Mouse (Mus musculus) CH12.LX (cell line): ENCODE results near the gene Atp6ap1l. TPM values are rescaled to one million over a fixed set of nuclear protein-coding genes. Genes with fewer than 3 reads are reported as not detected.

Source experiments
- DNase-seq: peaks from one replicate; pipeline ENCODE4 v3.0.0-alpha.2; 2013; ENCODE audit errors: extremely low read depth
- H3K27ac ChIP-seq: 2 replicates; pipeline ENCODE4 v1.5.1; 2012; ENCODE audit warnings: low read depth, mild to moderate bottlenecking, control low read depth, moderate library complexity; ENCODE audit not compliant: insufficient read depth
- H3K27me3 ChIP-seq: replicated peaks from 2 replicates; pipeline ENCODE3; 2012; ENCODE audit warnings: inconsistent platforms
- H3K36me3 ChIP-seq, 2 experiments: replicated peaks in 1 of 2; 2 replicates each; pipeline versions ENCODE3 to v1.6.1; 2012; ENCODE audit warnings: inconsistent platforms in 1 of 2, low read length in 1 of 2, mild to moderate bottlenecking in 1 of 2, mixed read lengths in 1 of 2, moderate library complexity in 1 of 2; ENCODE audit not compliant: control insufficient read depth in 1 of 2, insufficient read depth in 1 of 2
- H3K4me1 ChIP-seq, 2 experiments: 2 replicates each; pipeline ENCODE4 v1.6.1; 2012; ENCODE audit warnings: inconsistent platforms in 1 of 2, moderate library complexity in 1 of 2; ENCODE audit not compliant: insufficient read depth in 2 of 2, control insufficient read depth in 1 of 2
- H3K4me2 ChIP-seq: 2 replicates; pipeline ENCODE4 v1.6.1; 2012; ENCODE audit warnings: low read depth, mild to moderate bottlenecking, control low read depth; ENCODE audit not compliant: poor library complexity, insufficient read depth, severe bottlenecking
- H3K4me3 ChIP-seq, 3 experiments: fragments of 150-350 bp in 1 of 3; sonication (generic) in 1 of 3; replicated peaks in 1 of 3; 2 replicates each; pipeline versions ENCODE3 to v1.5.1; 2011 to 2012; ENCODE audit warnings: low read depth in 2 of 3, low read length in 2 of 3, mild to moderate bottlenecking in 2 of 3, moderate library complexity in 2 of 3, control low read depth in 1 of 3, improper control_type of control experiment in 1 of 3, inconsistent platforms in 1 of 3, mixed read lengths in 1 of 3; ENCODE audit not compliant: poor library complexity in 1 of 3
- H3K79me2 ChIP-seq: replicated peaks from 2 replicates; pipeline ENCODE4 v1.6.1; 2012; ENCODE audit warnings: mild to moderate bottlenecking, moderate library complexity; ENCODE audit not compliant: control insufficient read depth, poor library complexity, insufficient read depth, severe bottlenecking; ENCODE audit errors: extremely low read depth
- H3K9ac ChIP-seq: 2 replicates; pipeline ENCODE4 v1.6.1; 2012; ENCODE audit warnings: low read depth, mild to moderate bottlenecking, control low read depth, moderate library complexity; ENCODE audit not compliant: insufficient read depth
- H3K9me3 ChIP-seq: replicated peaks from 2 replicates; pipeline ENCODE3; 2012; ENCODE audit warnings: low read length, inconsistent platforms, mixed read lengths
- BHLHE40 ChIP-seq: IDR thresholded peaks from 2 replicates; pipeline ENCODE4 v1.6.1; 2011; ENCODE audit warnings: mild to moderate bottlenecking, low read depth, low read length, improper control_type of control experiment
- CHD1 ChIP-seq: IDR thresholded peaks from 2 replicates; pipeline ENCODE4 v1.6.1; 2012; ENCODE audit warnings: low read depth, low read length, improper control_type of control experiment, inconsistent platforms
- CHD2 ChIP-seq: IDR thresholded peaks from 2 replicates; pipeline ENCODE4 v1.6.1; 2011; ENCODE audit warnings: low read length, improper control_type of control experiment
- CTCF ChIP-seq, 2 experiments: IDR thresholded peaks in 1 of 2; conservative IDR thresholded peaks in 1 of 2; 2 replicates each; pipeline ENCODE4 v1.5.1; 2011 to 2012; ENCODE audit warnings: low read depth in 2 of 2, low read length in 2 of 2, improper control_type of control experiment in 1 of 2, inconsistent platforms in 1 of 2, mild to moderate bottlenecking in 1 of 2, moderate library complexity in 1 of 2
- EP300 ChIP-seq: IDR thresholded peaks from 2 replicates; pipeline ENCODE4 v1.6.1; 2011; ENCODE audit warnings: low read length, improper control_type of control experiment
- ETS1 ChIP-seq: conservative IDR thresholded peaks from 2 replicates; pipeline ENCODE4 v1.6.1; 2012; ENCODE audit warnings: low read depth, mild to moderate bottlenecking, inconsistent platforms, low read length, improper control_type of control experiment, moderate library complexity
- HCFC1 ChIP-seq: IDR thresholded peaks from 2 replicates; pipeline ENCODE4 v1.6.1; 2012; ENCODE audit warnings: low read depth, mild to moderate bottlenecking, inconsistent platforms, low read length, improper control_type of control experiment
- KAT2A ChIP-seq: IDR thresholded peaks from 2 replicates; pipeline ENCODE4 v1.6.1; 2012; ENCODE audit warnings: low read length, improper control_type of control experiment, inconsistent platforms; ENCODE audit not compliant: insufficient replicate concordance
- MAZ ChIP-seq: IDR thresholded peaks from 2 replicates; pipeline ENCODE4 v1.6.1; 2012; ENCODE audit warnings: low read depth, mild to moderate bottlenecking, inconsistent platforms, low read length, improper control_type of control experiment, moderate library complexity
- MXI1 ChIP-seq: IDR thresholded peaks from 2 replicates; pipeline ENCODE4 v1.6.1; 2011; ENCODE audit warnings: mild to moderate bottlenecking, low read depth, low read length, improper control_type of control experiment
- NELFE ChIP-seq: IDR thresholded peaks from 2 replicates; pipeline ENCODE4 v1.6.1; 2011; ENCODE audit warnings: low read depth, low read length, improper control_type of control experiment
- PAX5 ChIP-seq: IDR thresholded peaks from 2 replicates; pipeline ENCODE4 v1.6.1; 2012; ENCODE audit warnings: low read length, inconsistent platforms, mixed read lengths
- POLR2A ChIP-seq: IDR thresholded peaks from 2 replicates; pipeline ENCODE4 v1.6.1; 2011; ENCODE audit warnings: low read depth, mild to moderate bottlenecking, improper control_type of control experiment, low read length
- POLR2AphosphoS2 ChIP-seq: IDR thresholded peaks from 2 replicates; pipeline ENCODE4 v1.6.1; 2011; ENCODE audit warnings: low read depth, low read length, improper control_type of control experiment
- RAD21 ChIP-seq: IDR thresholded peaks from 2 replicates; pipeline ENCODE4 v1.6.1; 2011; ENCODE audit warnings: low read depth, mild to moderate bottlenecking, low read length, improper control_type of control experiment, moderate library complexity
- RCOR1 ChIP-seq: conservative IDR thresholded peaks from 2 replicates; pipeline ENCODE4 v1.6.1; 2012; ENCODE audit warnings: low read depth, mild to moderate bottlenecking, inconsistent platforms, low read length, improper control_type of control experiment
- SIN3A ChIP-seq: IDR thresholded peaks from 2 replicates; pipeline ENCODE4 v1.6.1; 2012; ENCODE audit warnings: low read length, improper control_type of control experiment, inconsistent platforms
- TCF12 ChIP-seq: IDR thresholded peaks from 2 replicates; pipeline ENCODE4 v1.6.1; 2014; ENCODE audit warnings: low read depth, mild to moderate bottlenecking, inconsistent platforms, low read length, improper control_type of control experiment
- USF1 ChIP-seq: IDR thresholded peaks from 2 replicates; pipeline ENCODE4 v1.6.1; 2014; ENCODE audit warnings: low read depth, mild to moderate bottlenecking, inconsistent platforms, low read length, improper control_type of control experiment
- ZMIZ1 ChIP-seq: IDR thresholded peaks from 2 replicates; pipeline ENCODE4 v1.6.1; 2012; ENCODE audit warnings: low read depth, mild to moderate bottlenecking, inconsistent platforms, low read length, improper control_type of control experiment
- dilution Hi-C: fragments of 300-500 bp; cut with MboI; formaldehyde crosslinking; loops from 2 replicates; pipeline ENCODE4 v1.14.3; 2020; ENCODE audit warnings: low sequenced_read_pairs; ENCODE audit not compliant: extremely low pct_unique_long_range_greater_than_20kb, extremely low pct_ligation_motif_present
- in situ Hi-C: fragments of 300-500 bp; cut with MboI; formaldehyde crosslinking; loops from 3 replicates; pipeline ENCODE4 v1.14.3; 2019; ENCODE audit warnings: low sequenced_read_pairs, low pct_ligation_motif_present, low pct_unique_long_range_greater_than_20kb, mixed read lengths
- polyA plus RNA-seq: library from polyadenylated mRNA; unstranded; fragments of >175 nt; gene quantifications from 2 replicates; pipeline ENCODE4 v1.2.1, GENCODE M21; 2012; ENCODE audit warnings: low read depth; ENCODE audit not compliant: insufficient read length
- total RNA-seq, 2 experiments: library from RNA; depleted of rRNA; stranded (reverse); fragments of 300-350 nt in 1 of 2; fragments of >200 nt in 1 of 2; gene quantifications; 2 replicates each; pipeline ENCODE4 v1.2.3; 2012 to 2014

Gene Atp6ap1l
- total and polyA plus RNA-seq, 3 experiments = not detected

DNA sequence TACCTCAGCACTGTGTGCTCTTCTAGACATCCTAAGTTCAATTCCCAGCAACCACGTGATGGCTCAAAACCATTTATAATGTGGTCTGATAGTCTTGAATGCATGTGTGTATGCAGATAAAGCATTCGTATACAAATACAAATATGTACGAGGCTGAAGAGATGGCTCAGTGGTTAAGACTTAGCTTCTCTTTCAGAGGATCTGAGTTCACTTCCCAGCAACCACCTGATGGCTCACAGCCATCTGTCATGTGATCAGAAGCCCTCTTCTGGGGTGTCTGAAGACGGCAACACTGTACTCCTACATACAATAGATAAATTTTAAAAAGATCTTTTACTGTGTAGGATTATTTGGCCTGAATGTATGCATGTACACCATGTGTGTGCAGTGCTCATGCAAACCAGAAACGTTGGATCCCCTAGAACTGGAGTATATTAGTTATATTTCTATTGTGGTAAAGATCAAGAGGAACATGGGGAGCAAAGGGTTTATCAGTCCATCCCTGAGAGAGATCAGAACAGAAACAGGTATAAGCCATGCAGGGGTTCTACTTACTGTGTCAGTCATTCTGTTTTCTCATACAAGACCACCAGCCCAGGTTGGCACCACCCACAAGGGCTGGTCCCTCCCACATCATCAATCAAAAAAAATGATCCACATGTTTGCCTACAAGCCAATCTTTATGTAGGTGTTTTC is 21.9 kb upstream of the Atp6ap1l start:
- no peak overlapping the region for H3K4me2 ChIP-seq
- H3K9me3 ChIP-seq = no peaks in the 10 kb centered on the region
- in situ Hi-C loops = loop anchor here (25.0 kb wide), 2 partner anchors 535 to 710 kb away; partner anchors contain the start of gene Ssbp2
- H3K27me3 ChIP-seq = no peaks in the 10 kb centered on the region
- dilution Hi-C loops = no loop called here
- H3K27ac ChIP-seq = no peak overlapping the region
- H3K9ac ChIP-seq = no peak overlapping the region
- H3K36me3 ChIP-seq = peaks cover 19 to 38% of the 10 kb centered on the region in 2 experiments
- H3K4me3 ChIP-seq = no peak overlapping the region
- peak; percentile 33 for DNase-seq
- H3K4me1 ChIP-seq = peaks cover 2 to 30% of the 10 kb centered on the region in 2 experiments; a peak in 3 of 4 replicates
- TF ChIP-seq KAT2A (no peak), NELFE (no peak), CHD1 (no peak), ZMIZ1 (peak; percentile 53; the same call in 1 of the 2 replicates), POLR2AphosphoS2 (peak; percentile 42; the same call in 1 of the 2 replicates)
- H3K79me2 ChIP-seq = peaks cover 17% of the 10 kb centered on the region

DNA sequence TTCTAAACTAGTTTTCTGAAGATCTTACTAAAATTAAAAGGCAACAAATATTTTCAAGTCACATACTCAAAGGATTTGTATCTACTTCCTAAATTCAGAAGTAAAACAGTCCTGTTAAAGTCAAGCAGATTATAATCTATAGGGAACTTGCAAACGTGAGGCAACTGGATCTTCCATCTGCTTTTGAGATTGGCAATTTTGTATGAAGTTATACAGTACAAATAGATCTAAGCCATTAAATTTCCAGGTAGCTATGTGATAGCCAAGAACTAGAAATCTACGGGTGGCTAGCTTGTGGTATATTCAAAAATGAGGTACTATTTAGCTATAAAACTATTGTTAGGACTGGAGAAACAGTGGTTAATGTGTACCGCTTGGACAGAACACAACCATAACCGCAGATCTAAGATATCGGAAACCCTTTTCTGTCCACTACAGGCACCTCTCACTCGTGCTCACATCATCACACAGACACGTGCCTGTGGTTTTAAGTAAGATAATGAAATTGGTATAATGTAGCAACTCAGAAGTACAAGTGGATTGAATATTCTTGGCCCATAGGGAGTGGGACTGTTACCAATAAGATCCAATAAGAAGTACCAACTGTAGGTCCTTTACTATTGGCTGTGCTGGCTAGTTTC is 21.1 kb upstream of the Atp6ap1l start:
- Histone ChIP-seq H3K27me3 (no peaks in the 10 kb centered on the region), H3K4me1 (peaks cover 2 to 24% of the 10 kb centered on the region in 2 experiments; a peak in 3 of 4 replicates), H3K9ac (no peak overlapping the region), H3K9me3 (no peaks in the 10 kb centered on the region), H3K4me2 (no peak overlapping the region), H3K36me3 (peaks cover 19 to 38% of the 10 kb centered on the region in 2 experiments), H3K79me2 (peaks cover 17% of the 10 kb centered on the region), H3K4me3 (no peak overlapping the region), H3K27ac (no peak overlapping the region)
- dilution Hi-C loops (no loop called here), in situ Hi-C loops (loop anchor here (25.0 kb wide), 2 partner anchors 536 to 711 kb away; partner anchors contain the start of gene Ssbp2)
- TF ChIP-seq ZMIZ1 (peak; percentile 52; the same call in 1 of the 2 replicates), USF1 (no peak), CHD2 (peak; percentile 50; the same call in 1 of the 2 replicates), EP300 (no peak), RCOR1 (0 out of 2 replicates have a peak, but pooled peaks have one; percentile 40), TCF12 (no peak), RAD21 (no peak), POLR2A (peak; percentile 44; the same call in 1 of the 2 replicates), ETS1 (no peak), PAX5 (no peak), POLR2AphosphoS2 (peak; percentile 74), MXI1 (no peak), MAZ (no peak), NELFE (peak; percentile 31; the same call in 1 of the 2 replicates), KAT2A (no peak), SIN3A (no peak), HCFC1 (no peak), CTCF (conservative IDR thresholded peaks at IDR 0.05 in 1 of 2, IDR thresholded peaks at IDR 0.05 in 1 of 2; ENCODE audit: low read depth in 2 of 2, low read length in 2 of 2) (no peak), BHLHE40 (no peak)
- DNase-seq = peak; percentile 36
